Mouse (Mus musculus) liver, embryonic 11.5 days (tissue): ENCODE data around the gene Gper1. TPM values are rescaled to one million over a fixed set of nuclear protein-coding genes. Genes with fewer than 3 reads are reported as not detected.

ENCODE experiments used
- ATAC-seq: fragments of 200-750 bp; cut with Nextera tagmentation; replicated peaks from 2 replicates; pipeline ENCODE4 v1.8.0; 2017; ENCODE audit warnings: moderate number of reproducible peaks, mild to moderate bottlenecking, moderate TSS enrichment, moderate library complexity; ENCODE audit not compliant: low FRiP score
- DNase-seq: peaks from one replicate; pipeline ENCODE4 v3.0.0-alpha.2; 2017; ENCODE audit warnings: low spot score
- H3K27ac ChIP-seq: fragments of 300-500 bp; sonication (generic); 2 replicates; pipeline ENCODE4 v1.5.1; 2014; ENCODE audit warnings: mild to moderate bottlenecking, low read depth, low read length, control low read depth
- H3K27me3 ChIP-seq: fragments of 300-500 bp; sonication (generic); replicated peaks from 2 replicates; pipeline ENCODE4 v1.6.1; 2014; ENCODE audit warnings: low read length, mixed read lengths; ENCODE audit not compliant: control insufficient read depth, insufficient read depth
- H3K36me3 ChIP-seq: fragments of 300-500 bp; sonication (generic); 2 replicates; pipeline ENCODE4 v1.6.1; 2014; ENCODE audit warnings: mild to moderate bottlenecking, low read length, moderate library complexity, mixed read lengths; ENCODE audit not compliant: control insufficient read depth, insufficient read depth
- H3K4me1 ChIP-seq: fragments of 300-500 bp; sonication (generic); replicated peaks from 2 replicates; pipeline ENCODE4 v1.6.1; 2014; ENCODE audit warnings: low read length, mixed read lengths; ENCODE audit not compliant: control insufficient read depth, insufficient read depth
- H3K4me2 ChIP-seq: fragments of 300-500 bp; sonication (generic); 2 replicates; pipeline ENCODE4 v1.6.1; 2014; ENCODE audit warnings: mild to moderate bottlenecking, control low read depth, moderate library complexity
- H3K4me3 ChIP-seq: fragments of 300-500 bp; sonication (generic); 2 replicates; pipeline ENCODE4 v1.5.1; 2014; ENCODE audit warnings: low read depth, low read length, control low read depth
- H3K9ac ChIP-seq: fragments of 300-500 bp; sonication (generic); 2 replicates; pipeline ENCODE4 v1.6.1; 2014; ENCODE audit warnings: low read depth, low read length, control low read depth
- H3K9me3 ChIP-seq: fragments of 300-500 bp; sonication (generic); 2 replicates; pipeline ENCODE4 v1.6.1; 2016; ENCODE audit warnings: low read length, inconsistent platforms, mixed read lengths; ENCODE audit not compliant: control insufficient read depth
- WGBS: fragments of 180-500 bp; shearing (Covaris S2); extraction: QIAGEN DNeasy Blood & Tissue Kit; methylation state at CpG from one replicate; pipeline ENCODE4 v1.1.7; 2014; 5-methylcytosine and 5-hydroxymethylcytosine counted together
- polyA plus RNA-seq: library from polyadenylated mRNA; unstranded; fragments of >200 nt; fragmentation: Nextera tagmentation; extraction: Ambion mirVana; gene quantifications from 2 replicates; pipeline ENCODE4 v1.2.1, GENCODE M21; 2014

The Gper1 gene
- polyA plus RNA-seq, 1 experiment from 2014 or later, result 0.38 TPM

GRCm38 (mm10) chr5:139405478-139405877 lies 17.5 kb upstream of the Gper1 start:
- peak overlapping the region; percentile 71; the same call in 1 of the 2 replicates for H3K27ac ChIP-seq
- H3K36me3 ChIP-seq, result no peaks in the 10 kb centered on the region
- peak overlapping the region; percentile 46; the same call in 1 of the 2 replicates for H3K9ac ChIP-seq
- no peaks in the 10 kb centered on the region for H3K9me3 ChIP-seq
- WGBS, result 52% methylated on average over 7 of the region's 7 CpGs
- DNase-seq (no peak), ATAC-seq (0 out of 2 replicates have a peak, but pooled peaks have one; percentile 42)
- peaks cover 29% of the 10 kb centered on the region for H3K4me1 ChIP-seq
- peak overlapping the region; percentile 16 for H3K4me2 ChIP-seq
- no peak overlapping the region for H3K4me3 ChIP-seq
- H3K27me3 ChIP-seq, result no peaks in the 10 kb centered on the region

DNA sequence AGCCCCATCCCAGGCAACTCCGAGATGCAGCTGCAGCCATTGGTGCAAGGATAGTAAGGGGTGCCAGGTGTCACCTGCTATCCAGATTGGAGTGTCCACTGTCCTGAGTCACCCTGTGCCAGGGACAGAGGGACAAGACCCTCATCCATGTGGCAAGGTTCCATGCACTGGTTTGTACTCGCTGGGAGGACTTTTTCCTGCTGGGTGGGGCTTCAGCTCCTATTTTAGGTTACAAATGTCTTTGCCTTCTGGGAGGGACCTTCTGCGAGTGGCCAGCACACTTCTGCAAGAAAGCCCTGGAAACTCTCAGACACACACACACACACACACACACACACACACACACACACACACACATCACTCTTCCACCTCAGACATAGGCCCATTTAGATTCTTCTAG lies 17.0 kb upstream of the Gper1 start:
- Histone ChIP-seq H3K4me1 (peaks cover 29% of the 10 kb centered on the region), H3K27ac (peak overlapping the region; percentile 71; the same call in 1 of the 2 replicates), H3K27me3 (no peaks in the 10 kb centered on the region), H3K4me2 (peak overlapping the region; percentile 16), H3K9ac (no peak overlapping the region), H3K4me3 (no peak overlapping the region), H3K36me3 (no peaks in the 10 kb centered on the region), H3K9me3 (no peaks in the 10 kb centered on the region)
- no peak for ATAC-seq
- WGBS, result 54% methylated on average over 3 of the region's 3 CpGs
- DNase-seq, result no peak

- Histone ChIP-seq H3K27ac (no peak overlapping the region), H3K9ac (no peak overlapping the region), H3K4me3 (no peak overlapping the region), H3K27me3 (no peaks in the 10 kb centered on the region), H3K4me1 (peaks cover 29% of the 10 kb centered on the region), H3K4me2 (peak overlapping the region; percentile 22; the same call in 1 of the 2 replicates), H3K36me3 (no peaks in the 10 kb centered on the region), H3K9me3 (no peaks in the 10 kb centered on the region)
- no peak for ATAC-seq
- 80% methylated on average over 14 of the region's 14 CpGs for WGBS
- no peak for DNase-seq
Measured at GRCm38 (mm10) chr5:139407121-139407885, 15.6 kb upstream of the Gper1 start.

DNA sequence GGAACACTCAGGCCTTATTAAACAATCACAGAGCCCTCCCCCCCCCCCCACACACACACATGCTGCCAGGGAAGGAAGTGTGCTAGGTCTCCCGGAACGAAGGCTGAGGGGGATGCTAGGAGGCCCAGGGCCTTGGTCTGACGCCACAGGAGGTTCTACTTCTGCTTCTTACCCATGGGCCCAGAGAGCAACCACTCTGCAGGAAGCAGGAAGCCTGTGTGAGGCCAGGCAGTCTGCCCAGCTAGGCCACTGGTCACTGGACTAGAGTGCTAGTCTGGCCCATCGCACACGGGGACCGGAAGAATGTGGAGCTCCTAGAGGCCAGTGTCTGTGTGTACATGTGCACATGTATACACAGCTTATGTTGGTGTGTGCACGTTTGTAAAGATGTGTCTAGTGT lies 14.4 kb upstream of the Gper1 start:
- no peak overlapping the region; the same call in 1 of the 2 replicates for H3K4me2 ChIP-seq
- no peak overlapping the region; the same call in 1 of the 2 replicates for H3K27ac ChIP-seq
- no peaks in the 10 kb centered on the region for H3K27me3 ChIP-seq
- H3K4me1 ChIP-seq, result peaks cover 29% of the 10 kb centered on the region
- no peak overlapping the region for H3K4me3 ChIP-seq
- H3K9me3 ChIP-seq, result no peaks in the 10 kb centered on the region
- no peak overlapping the region; the same call in 1 of the 2 replicates for H3K9ac ChIP-seq
- ATAC-seq (no peak), DNase-seq (no peak)
- 60% methylated on average over 7 of the region's 7 CpGs for WGBS
- no peaks in the 10 kb centered on the region for H3K36me3 ChIP-seq

- WGBS, result 77% methylated on average over 12 of the region's 12 CpGs
- Histone ChIP-seq H3K4me1 (peaks cover 21% of the 10 kb centered on the region), H3K27me3 (no peaks in the 10 kb centered on the region), H3K4me2 (no peak overlapping the region), H3K9me3 (no peaks in the 10 kb centered on the region), H3K36me3 (no peaks in the 10 kb centered on the region), H3K4me3 (no peak overlapping the region), H3K9ac (no peak overlapping the region), H3K27ac (no peak overlapping the region)
- ATAC-seq, result no peak
- no peak for DNase-seq
Measured at GRCm38 (mm10) chr5:139409412-139409811, 13.5 kb upstream of the Gper1 start.

DNA sequence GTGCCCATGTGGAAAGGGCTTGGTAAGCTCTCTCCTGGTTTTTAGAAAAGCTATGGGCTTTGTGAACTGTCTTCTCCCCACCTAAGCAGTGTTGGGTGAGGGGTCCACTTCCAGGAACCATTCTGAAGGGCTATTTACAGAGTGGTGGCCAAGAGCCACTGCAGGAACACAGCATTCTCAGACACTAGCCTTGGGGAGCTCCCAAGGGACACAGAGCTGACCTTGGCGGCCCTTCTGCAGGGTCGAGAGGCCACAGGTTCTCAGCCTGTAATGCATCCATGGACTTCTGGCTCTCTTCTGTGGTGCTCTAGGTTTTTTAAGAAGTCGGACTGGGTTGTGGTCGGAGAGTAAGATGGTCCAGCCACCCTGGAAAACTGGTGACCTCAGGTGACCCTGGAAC lies 12.9 kb upstream of the Gper1 start:
- no peaks in the 10 kb centered on the region for H3K9me3 ChIP-seq
- H3K27ac ChIP-seq, result no peak overlapping the region
- H3K36me3 ChIP-seq, result peaks cover 4% of the 10 kb centered on the region; the same call in 1 of the 2 replicates
- peaks cover 14% of the 10 kb centered on the region for H3K4me1 ChIP-seq
- H3K4me2 ChIP-seq, result no peak overlapping the region
- H3K27me3 ChIP-seq, result no peaks in the 10 kb centered on the region
- 76% methylated on average over 4 of the region's 4 CpGs for WGBS
- DNase-seq (no peak), ATAC-seq (no peak)
- no peak overlapping the region for H3K4me3 ChIP-seq
- no peak overlapping the region for H3K9ac ChIP-seq

GRCm38 (mm10) chr5:139411117-139411516 lies 11.8 kb upstream of the Gper1 start:
- H3K4me3 ChIP-seq, result no peak overlapping the region
- DNase-seq, result no peak
- peaks cover 4% of the 10 kb centered on the region; the same call in 1 of the 2 replicates for H3K36me3 ChIP-seq
- H3K9ac ChIP-seq, result no peak overlapping the region
- 90% methylated on average over 6 of the region's 6 CpGs for WGBS
- ATAC-seq, result no peak
- H3K9me3 ChIP-seq, result no peaks in the 10 kb centered on the region
- H3K4me2 ChIP-seq, result no peak overlapping the region
- no peak overlapping the region for H3K27ac ChIP-seq
- peaks cover 4% of the 10 kb centered on the region for H3K4me1 ChIP-seq
- no peaks in the 10 kb centered on the region for H3K27me3 ChIP-seq

DNA sequence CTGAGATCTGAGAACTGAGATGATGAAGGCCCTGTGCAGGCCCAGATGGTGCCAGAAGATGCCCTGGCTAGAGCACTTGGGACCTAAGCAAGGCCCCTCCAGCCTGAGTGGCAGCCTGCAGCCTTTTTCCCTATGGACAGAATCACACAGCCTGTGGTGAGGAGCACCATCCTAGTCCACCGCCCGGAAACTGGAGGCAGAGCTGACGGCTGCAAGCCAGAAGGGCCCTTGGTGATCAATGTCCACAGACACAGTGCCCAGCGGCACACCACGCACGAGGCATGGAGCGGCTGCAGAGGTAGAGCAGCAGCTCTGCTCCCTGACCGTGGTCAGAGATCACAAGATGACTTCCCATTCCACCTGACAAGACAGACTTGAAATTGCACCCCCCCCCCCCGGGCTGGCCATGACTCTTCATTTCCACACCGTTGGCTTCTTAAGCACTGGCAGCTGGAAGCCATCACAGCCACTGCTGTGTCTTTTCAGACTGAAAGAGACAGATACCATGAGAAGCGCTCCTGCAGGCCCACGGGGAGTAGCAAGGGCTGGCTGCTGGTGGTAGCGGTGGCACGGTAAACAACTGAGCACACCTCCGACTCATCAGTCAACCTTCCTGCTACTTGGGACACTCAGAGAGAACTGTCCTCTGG lies 11.2 kb upstream of the Gper1 start:
- Histone ChIP-seq H3K27me3 (no peaks in the 10 kb centered on the region), H3K36me3 (peaks cover 4% of the 10 kb centered on the region; the same call in 1 of the 2 replicates), H3K27ac (no peak overlapping the region), H3K4me1 (peaks cover 2% of the 10 kb centered on the region; the same call in 1 of the 2 replicates), H3K9me3 (no peaks in the 10 kb centered on the region), H3K4me3 (no peak overlapping the region), H3K4me2 (no peak overlapping the region), H3K9ac (no peak overlapping the region)
- ATAC-seq (no peak), DNase-seq (no peak)
- WGBS, result 70% methylated on average over 15 of the region's 15 CpGs
